Mouse (Mus musculus) thymus, adult 2 months (tissue): Measurements from ENCODE around the gene Olfr308.

Experiments
- CTCF ChIP-seq: fragments of 200-500 bp; IDR thresholded peaks from 2 replicates; pipeline ENCODE4 v1.5.1; 2012; ENCODE audit warnings: mild to moderate bottlenecking, control low read depth, low read length, moderate library complexity, borderline replicate concordance; ENCODE audit not compliant: control insufficient read depth, poor library complexity, insufficient read depth; ENCODE audit errors: extremely low read depth
- POLR2A ChIP-seq: fragments of 200-500 bp; IDR thresholded peaks from 2 replicates; pipeline ENCODE4 v1.6.1; 2012; ENCODE audit warnings: mild to moderate bottlenecking, low read length, control low read depth, moderate library complexity; ENCODE audit not compliant: control insufficient read depth, poor library complexity, insufficient read depth; ENCODE audit errors: extremely low read depth

- TF ChIP-seq CTCF = no peak
- no peak for TF ChIP-seq POLR2A
These were observed at the start of gene Olfr308 for GRCm38 (mm10) chr7:86325530-86325929.
